Mouse (Mus musculus) CH12.LX (cell line): ENCODE measurements around the gene Ptprs. TPM values are rescaled to one million over a fixed set of nuclear protein-coding genes. Genes with fewer than 3 reads are reported as not detected.

Experiments
- DNase-seq: peaks from one replicate; pipeline ENCODE4 v3.0.0-alpha.2; 2013; ENCODE audit errors: extremely low read depth
- H3K27ac ChIP-seq: 2 replicates; pipeline ENCODE4 v1.5.1; 2012; ENCODE audit warnings: low read depth, mild to moderate bottlenecking, control low read depth, moderate library complexity; ENCODE audit not compliant: insufficient read depth
- H3K27me3 ChIP-seq: replicated peaks from 2 replicates; pipeline ENCODE3; 2012; ENCODE audit warnings: inconsistent platforms
- H3K36me3 ChIP-seq, 2 experiments: replicated peaks in 1 of 2; 2 replicates each; pipeline versions ENCODE3 to v1.6.1; 2012; ENCODE audit warnings: inconsistent platforms in 1 of 2, low read length in 1 of 2, mild to moderate bottlenecking in 1 of 2, mixed read lengths in 1 of 2, moderate library complexity in 1 of 2; ENCODE audit not compliant: control insufficient read depth in 1 of 2, insufficient read depth in 1 of 2
- H3K4me1 ChIP-seq, 2 experiments: 2 replicates each; pipeline ENCODE4 v1.6.1; 2012; ENCODE audit warnings: inconsistent platforms in 1 of 2, moderate library complexity in 1 of 2; ENCODE audit not compliant: insufficient read depth in 2 of 2, control insufficient read depth in 1 of 2
- H3K4me2 ChIP-seq: 2 replicates; pipeline ENCODE4 v1.6.1; 2012; ENCODE audit warnings: low read depth, mild to moderate bottlenecking, control low read depth; ENCODE audit not compliant: poor library complexity, insufficient read depth, severe bottlenecking
- H3K4me3 ChIP-seq, 3 experiments: fragments of 150-350 bp in 1 of 3; sonication (generic) in 1 of 3; replicated peaks in 1 of 3; 2 replicates each; pipeline versions ENCODE3 to v1.5.1; 2011 to 2012; ENCODE audit warnings: low read depth in 2 of 3, low read length in 2 of 3, mild to moderate bottlenecking in 2 of 3, moderate library complexity in 2 of 3, control low read depth in 1 of 3, improper control_type of control experiment in 1 of 3, inconsistent platforms in 1 of 3, mixed read lengths in 1 of 3; ENCODE audit not compliant: poor library complexity in 1 of 3
- H3K79me2 ChIP-seq: replicated peaks from 2 replicates; pipeline ENCODE4 v1.6.1; 2012; ENCODE audit warnings: mild to moderate bottlenecking, moderate library complexity; ENCODE audit not compliant: control insufficient read depth, poor library complexity, insufficient read depth, severe bottlenecking; ENCODE audit errors: extremely low read depth
- H3K9ac ChIP-seq: 2 replicates; pipeline ENCODE4 v1.6.1; 2012; ENCODE audit warnings: low read depth, mild to moderate bottlenecking, control low read depth, moderate library complexity; ENCODE audit not compliant: insufficient read depth
- H3K9me3 ChIP-seq: replicated peaks from 2 replicates; pipeline ENCODE3; 2012; ENCODE audit warnings: low read length, inconsistent platforms, mixed read lengths
- CHD1 ChIP-seq: IDR thresholded peaks from 2 replicates; pipeline ENCODE4 v1.6.1; 2012; ENCODE audit warnings: low read depth, low read length, improper control_type of control experiment, inconsistent platforms
- E2F4 ChIP-seq: IDR thresholded peaks from 2 replicates; pipeline ENCODE4 v1.6.1; 2011; ENCODE audit warnings: low read depth, low read length, improper control_type of control experiment; ENCODE audit not compliant: insufficient replicate concordance
- ELF1 ChIP-seq: IDR thresholded peaks from 2 replicates; pipeline ENCODE4 v1.6.1; 2014; ENCODE audit warnings: low read depth, mild to moderate bottlenecking, inconsistent platforms, low read length, improper control_type of control experiment
- GABPA ChIP-seq: IDR thresholded peaks from 2 replicates; pipeline ENCODE4 v1.6.1; 2012; ENCODE audit warnings: low read depth, low read length, improper control_type of control experiment, inconsistent platforms; ENCODE audit not compliant: insufficient replicate concordance
- JUND ChIP-seq: conservative IDR thresholded peaks from 2 replicates; pipeline ENCODE4 v1.6.1; 2011; ENCODE audit warnings: low read depth, low read length, improper control_type of control experiment
- KAT2A ChIP-seq: IDR thresholded peaks from 2 replicates; pipeline ENCODE4 v1.6.1; 2012; ENCODE audit warnings: low read length, improper control_type of control experiment, inconsistent platforms; ENCODE audit not compliant: insufficient replicate concordance
- MXI1 ChIP-seq: IDR thresholded peaks from 2 replicates; pipeline ENCODE4 v1.6.1; 2011; ENCODE audit warnings: mild to moderate bottlenecking, low read depth, low read length, improper control_type of control experiment
- MYC ChIP-seq: IDR thresholded peaks from 2 replicates; pipeline ENCODE4 v1.6.1; 2011; ENCODE audit warnings: low read depth, mild to moderate bottlenecking, improper control_type of control experiment, low read length
- PAX5 ChIP-seq: IDR thresholded peaks from 2 replicates; pipeline ENCODE4 v1.6.1; 2012; ENCODE audit warnings: low read length, inconsistent platforms, mixed read lengths
- POLR2A ChIP-seq: IDR thresholded peaks from 2 replicates; pipeline ENCODE4 v1.6.1; 2011; ENCODE audit warnings: low read depth, mild to moderate bottlenecking, improper control_type of control experiment, low read length
- RAD21 ChIP-seq: IDR thresholded peaks from 2 replicates; pipeline ENCODE4 v1.6.1; 2011; ENCODE audit warnings: low read depth, mild to moderate bottlenecking, low read length, improper control_type of control experiment, moderate library complexity
- RCOR1 ChIP-seq: conservative IDR thresholded peaks from 2 replicates; pipeline ENCODE4 v1.6.1; 2012; ENCODE audit warnings: low read depth, mild to moderate bottlenecking, inconsistent platforms, low read length, improper control_type of control experiment
- TBP ChIP-seq: conservative IDR thresholded peaks from 2 replicates; pipeline ENCODE4 v1.6.1; 2011; ENCODE audit warnings: low read depth, low read length, improper control_type of control experiment
- USF1 ChIP-seq: IDR thresholded peaks from 2 replicates; pipeline ENCODE4 v1.6.1; 2014; ENCODE audit warnings: low read depth, mild to moderate bottlenecking, inconsistent platforms, low read length, improper control_type of control experiment
- ZNF384 ChIP-seq: IDR thresholded peaks from 2 replicates; pipeline ENCODE4 v1.6.1; 2012; ENCODE audit warnings: low read depth, low read length, improper control_type of control experiment, inconsistent platforms
- dilution Hi-C: fragments of 300-500 bp; cut with MboI; formaldehyde crosslinking; loops from 2 replicates; pipeline ENCODE4 v1.14.3; 2020; ENCODE audit warnings: low sequenced_read_pairs; ENCODE audit not compliant: extremely low pct_unique_long_range_greater_than_20kb, extremely low pct_ligation_motif_present
- in situ Hi-C: fragments of 300-500 bp; cut with MboI; formaldehyde crosslinking; loops from 3 replicates; pipeline ENCODE4 v1.14.3; 2019; ENCODE audit warnings: low sequenced_read_pairs, low pct_ligation_motif_present, low pct_unique_long_range_greater_than_20kb, mixed read lengths
- polyA plus RNA-seq: library from polyadenylated mRNA; unstranded; fragments of >175 nt; gene quantifications from 2 replicates; pipeline ENCODE4 v1.2.1, GENCODE M21; 2012; ENCODE audit warnings: low read depth; ENCODE audit not compliant: insufficient read length
- total RNA-seq, 2 experiments: library from RNA; depleted of rRNA; stranded (reverse); fragments of 300-350 nt in 1 of 2; fragments of >200 nt in 1 of 2; gene quantifications; 2 replicates each; pipeline ENCODE4 v1.2.3; 2012 to 2014

Gene Ptprs
- total and polyA plus RNA-seq, 3 experiments: 11.3 to 41.1 (median 27.0) TPM

DNA sequence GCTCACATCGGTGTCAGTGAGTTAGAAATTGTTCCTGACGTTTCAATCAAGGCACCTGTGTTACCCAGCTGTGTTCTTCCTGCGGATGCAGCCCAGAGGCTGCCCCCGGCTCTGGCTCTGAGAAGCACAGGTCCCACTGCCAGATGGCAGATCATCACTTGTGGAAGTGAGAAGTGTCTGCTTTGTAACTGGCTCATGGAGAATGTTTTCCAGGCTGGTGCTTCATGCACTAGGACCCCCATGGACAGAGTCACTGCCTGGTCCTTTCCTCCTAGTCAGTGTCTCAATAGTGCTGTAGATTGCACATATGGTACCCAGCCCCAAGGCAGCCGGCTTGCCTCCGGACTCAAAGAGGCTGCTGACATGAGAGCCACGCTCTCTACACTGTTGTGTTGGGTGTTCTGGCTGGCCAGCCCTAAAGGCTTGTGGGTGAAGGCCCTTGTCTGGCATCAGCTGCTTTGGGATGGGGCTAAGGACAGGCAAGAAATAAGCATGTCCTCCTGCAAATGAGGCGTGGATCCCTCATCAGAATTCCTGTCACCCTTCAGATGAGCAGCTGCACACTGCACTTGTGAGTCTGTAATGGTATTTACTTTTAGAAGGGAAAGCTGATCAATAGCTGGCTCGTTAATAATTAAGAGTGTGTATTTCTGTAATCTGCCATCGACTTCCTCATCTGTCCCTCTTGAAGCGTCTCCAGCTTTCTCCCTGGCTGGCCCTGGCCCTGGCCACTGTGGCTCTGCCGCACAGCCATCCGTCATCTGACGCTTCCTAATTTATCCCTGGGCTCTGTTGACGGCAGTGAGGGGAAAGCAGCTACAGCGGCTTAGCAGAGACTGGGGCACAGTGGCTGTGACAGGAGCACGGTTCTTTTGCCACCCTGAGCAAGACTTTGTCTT, 102.9 kb downstream of the Ptprs start:
- dilution Hi-C loops: no loop called here
- H3K27ac ChIP-seq: no peak overlapping the region
- no peaks in the 10 kb centered on the region for H3K9me3 ChIP-seq
- H3K4me3 ChIP-seq: no peak overlapping the region
- no peak for DNase-seq
- H3K4me1 ChIP-seq: no peaks in the 10 kb centered on the region
- no peaks in the 10 kb centered on the region for H3K79me2 ChIP-seq
- peaks cover 18 to 95% of the 10 kb centered on the region in 2 experiments for H3K36me3 ChIP-seq
- H3K9ac ChIP-seq: no peak overlapping the region
- TF ChIP-seq GABPA (no peak), MYC (no peak), POLR2A (no peak), KAT2A (no peak), PAX5 (no peak), TBP (no peak), E2F4 (no peak), RCOR1 (no peak), ZNF384 (no peak), USF1 (no peak), ELF1 (no peak)
- H3K4me2 ChIP-seq: no peak overlapping the region
- H3K27me3 ChIP-seq: no peaks in the 10 kb centered on the region
- in situ Hi-C loops: no loop called here

DNA sequence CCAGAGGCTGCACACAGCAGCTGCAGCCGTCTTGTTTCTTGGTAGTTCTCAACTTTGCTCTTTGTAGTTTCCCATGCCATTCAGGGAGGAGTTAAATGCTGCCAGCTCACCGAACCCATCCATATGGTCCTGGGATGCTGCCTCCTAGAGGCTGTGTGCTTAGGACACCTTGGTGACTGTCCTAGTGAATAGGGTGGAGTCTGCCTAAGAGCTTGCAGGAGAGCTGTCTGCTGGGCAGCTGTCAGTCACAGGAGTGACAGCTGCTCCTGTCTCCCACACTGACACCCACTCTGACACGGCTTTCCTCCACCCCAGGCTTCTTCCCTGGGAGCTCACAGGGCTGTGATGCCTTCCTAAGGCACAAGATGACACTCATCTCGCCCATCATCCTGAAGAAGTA, 104.2 kb downstream of the Ptprs start:
- in situ Hi-C loops (no loop called here), dilution Hi-C loops (no loop called here)
- no peak overlapping the region for H3K4me2 ChIP-seq
- TF ChIP-seq RCOR1: no peak
- peaks cover 15 to 94% of the 10 kb centered on the region in 2 experiments for H3K36me3 ChIP-seq
- no peaks in the 10 kb centered on the region for H3K4me1 ChIP-seq
- H3K27ac ChIP-seq: no peak overlapping the region
- H3K4me3 ChIP-seq: no peak overlapping the region
- no peaks in the 10 kb centered on the region for H3K27me3 ChIP-seq
- no peaks in the 10 kb centered on the region for H3K9me3 ChIP-seq
- DNase-seq: no peak
- H3K9ac ChIP-seq: no peak overlapping the region
- no peaks in the 10 kb centered on the region for H3K79me2 ChIP-seq

DNA sequence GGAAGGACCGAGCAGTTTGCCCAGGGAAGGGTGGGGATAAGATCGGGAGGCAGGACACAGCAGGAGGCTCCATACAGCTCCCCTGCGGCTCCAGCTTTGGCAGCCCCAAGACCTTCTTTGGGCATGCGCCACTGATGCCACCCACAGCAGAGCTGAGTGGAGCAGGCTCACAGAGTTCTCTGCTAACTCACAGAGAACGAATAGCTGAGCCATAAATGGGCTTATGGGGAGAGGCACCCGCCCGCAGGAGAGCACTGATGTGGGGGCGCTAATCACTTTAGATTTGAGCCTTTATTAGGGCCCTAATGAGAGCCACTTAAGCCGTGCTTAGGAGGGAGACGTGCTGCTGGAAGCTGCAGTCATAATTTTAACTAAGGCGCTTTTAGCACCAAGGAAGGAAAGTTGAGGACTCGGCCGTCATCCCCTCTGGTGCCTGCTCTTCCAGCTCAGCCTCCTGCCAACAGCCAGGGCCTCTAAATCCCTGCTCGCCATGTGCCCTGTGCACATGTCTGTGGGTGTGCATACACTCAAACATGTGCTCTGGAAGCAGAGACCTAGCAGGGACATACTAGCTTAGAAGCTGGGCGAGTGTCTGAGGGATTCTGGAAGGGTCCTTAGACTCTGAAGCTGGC, 105.1 kb downstream of the Ptprs start:
- Histone ChIP-seq H3K4me1 (no peaks in the 10 kb centered on the region), H3K4me2 (no peak overlapping the region), H3K4me3 (no peak overlapping the region), H3K27ac (no peak overlapping the region), H3K9me3 (no peaks in the 10 kb centered on the region), H3K9ac (no peak overlapping the region), H3K27me3 (no peaks in the 10 kb centered on the region), H3K79me2 (no peaks in the 10 kb centered on the region), H3K36me3 (peaks cover 11 to 92% of the 10 kb centered on the region in 2 experiments)
- in situ Hi-C loops (no loop called here), dilution Hi-C loops (no loop called here)
- DNase-seq: no peak
- TF ChIP-seq RAD21 (no peak), JUND (no peak), ELF1 (no peak), MYC (no peak), MXI1 (no peak), CHD1 (no peak)
